Mouse (Mus musculus) ES-Bruce4 (cell line): ENCODE data around the gene Fryl. TPM values are rescaled to one million over a fixed set of nuclear protein-coding genes. Genes with fewer than 3 reads are reported as not detected.

Experiments used
- H3K27ac ChIP-seq: 2 replicates; pipeline ENCODE4 v1.5.1; 2012; ENCODE audit warnings: low read length, inconsistent platforms; ENCODE audit not compliant: insufficient read depth
- H3K27me3 ChIP-seq: 2 replicates; pipeline ENCODE4 v1.6.1; 2012; ENCODE audit warnings: mild to moderate bottlenecking, low read length, inconsistent platforms; ENCODE audit not compliant: control insufficient read depth, poor library complexity, insufficient read depth, severe bottlenecking
- H3K36me3 ChIP-seq: 2 replicates; pipeline ENCODE4 v1.6.1; 2012; ENCODE audit warnings: inconsistent platforms, mild to moderate bottlenecking, low read length, moderate library complexity; ENCODE audit not compliant: control insufficient read depth, poor library complexity, insufficient read depth, severe bottlenecking
- H3K4me1 ChIP-seq: one replicate; pipeline ENCODE4 v1.8.1; 2011; ENCODE audit warnings: low read length; ENCODE audit not compliant: control insufficient read depth, insufficient read depth
- H3K4me3 ChIP-seq: 2 replicates; pipeline ENCODE4 v1.5.1; 2011; ENCODE audit warnings: low read depth, mild to moderate bottlenecking, low read length
- H3K9ac ChIP-seq: 2 replicates; pipeline ENCODE4 v1.6.1; 2012; ENCODE audit warnings: low read depth, mild to moderate bottlenecking, inconsistent platforms; ENCODE audit not compliant: poor library complexity, severe bottlenecking
- H3K9me3 ChIP-seq: replicated peaks from 2 replicates; pipeline ENCODE4 v1.6.1; 2012; ENCODE audit warnings: mild to moderate bottlenecking, low read length, inconsistent platforms; ENCODE audit not compliant: control insufficient read depth, poor library complexity, insufficient read depth, severe bottlenecking
- CTCF ChIP-seq: IDR thresholded peaks from one replicate; pipeline ENCODE4 v1.8.1; 2011; ENCODE audit warnings: low read depth, low read length
- EP300 ChIP-seq: IDR thresholded peaks from 2 replicates; pipeline ENCODE4 v1.6.1; 2011; ENCODE audit warnings: low read depth, low read length; ENCODE audit not compliant: insufficient read depth
- POLR2A ChIP-seq: IDR thresholded peaks from one replicate; pipeline ENCODE4 v1.8.1; 2011; ENCODE audit warnings: low read length; ENCODE audit not compliant: insufficient read depth
- polyA plus RNA-seq: library from polyadenylated mRNA; stranded (reverse); fragments of >200 nt; gene quantifications from 2 replicates; pipeline ENCODE4 v1.2.4, GENCODE M21; 2011; ENCODE audit warnings: low read depth; ENCODE audit not compliant: missing spikeins, insufficient read depth, insufficient read length

The Fryl gene
- polyA plus RNA-seq, 1 experiment, result 94.8 TPM

- H3K9ac ChIP-seq, result no peak overlapping the region
- no peak overlapping the region for H3K27ac ChIP-seq
- TF ChIP-seq EP300 (no peak), POLR2A (no peak), CTCF (no peak)
- H3K36me3 ChIP-seq, result no peaks in the 10 kb centered on the region
- peaks cover 3% of the 10 kb centered on the region for H3K4me1 ChIP-seq
- H3K27me3 ChIP-seq, result no peaks in the 10 kb centered on the region
- H3K9me3 ChIP-seq, result no peaks in the 10 kb centered on the region
- no peak overlapping the region for H3K4me3 ChIP-seq
These were observed 64.7 kb downstream of the Fryl start for GRCm38 (mm10) chr5:73191765-73192164.

GRCm38 (mm10) chr5:73190164-73190563 lies 66.3 kb downstream of the Fryl start:
- no peaks in the 10 kb centered on the region for H3K9me3 ChIP-seq
- H3K9ac ChIP-seq, result no peak overlapping the region
- H3K27ac ChIP-seq, result peak overlapping the region; percentile 13
- H3K4me1 ChIP-seq, result peaks cover 3% of the 10 kb centered on the region
- TF ChIP-seq EP300 (no peak), CTCF (no peak), POLR2A (no peak)
- H3K36me3 ChIP-seq, result no peaks in the 10 kb centered on the region
- no peak overlapping the region for H3K4me3 ChIP-seq
- H3K27me3 ChIP-seq, result no peaks in the 10 kb centered on the region

- H3K27ac ChIP-seq, result peak overlapping the region; percentile 13
- no peak for TF ChIP-seq CTCF
- no peak for TF ChIP-seq POLR2A
- peak; percentile 11; the same call in 1 of the 2 replicates for TF ChIP-seq EP300
- no peaks in the 10 kb centered on the region for H3K27me3 ChIP-seq
- no peaks in the 10 kb centered on the region for H3K9me3 ChIP-seq
- no peak overlapping the region for H3K4me3 ChIP-seq
- no peaks in the 10 kb centered on the region for H3K36me3 ChIP-seq
- H3K4me1 ChIP-seq, result peaks cover 3% of the 10 kb centered on the region
- no peak overlapping the region for H3K9ac ChIP-seq
These were observed 66.8 kb downstream of the Fryl start for GRCm38 (mm10) chr5:73189443-73190160.

- no peaks in the 10 kb centered on the region for H3K27me3 ChIP-seq
- TF ChIP-seq POLR2A (no peak), EP300 (peak; percentile 62; the same call in 1 of the 2 replicates)
- H3K36me3 ChIP-seq, result no peaks in the 10 kb centered on the region
- no peak overlapping the region for H3K27ac ChIP-seq
- no peak overlapping the region for H3K9ac ChIP-seq
- no peaks in the 10 kb centered on the region for H3K9me3 ChIP-seq
- H3K4me3 ChIP-seq, result no peak overlapping the region
- peaks cover 3% of the 10 kb centered on the region for H3K4me1 ChIP-seq
These were observed 67.8 kb downstream of the Fryl start for GRCm38 (mm10) chr5:73188576-73188975.

GRCm38 (mm10) chr5:73188164-73188563 lies 68.3 kb downstream of the Fryl start:
- H3K4me3 ChIP-seq, result no peak overlapping the region
- no peaks in the 10 kb centered on the region for H3K9me3 ChIP-seq
- H3K27me3 ChIP-seq, result no peaks in the 10 kb centered on the region
- H3K9ac ChIP-seq, result no peak overlapping the region
- TF ChIP-seq POLR2A, result no peak
- TF ChIP-seq EP300, result no peak
- no peak for TF ChIP-seq CTCF
- no peaks in the 10 kb centered on the region for H3K36me3 ChIP-seq
- H3K27ac ChIP-seq, result no peak overlapping the region
- peaks cover 3% of the 10 kb centered on the region for H3K4me1 ChIP-seq

- no peak overlapping the region for H3K27ac ChIP-seq
- TF ChIP-seq POLR2A, result no peak
- TF ChIP-seq EP300, result no peak
- TF ChIP-seq CTCF, result no peak
- H3K4me1 ChIP-seq, result peaks cover 3% of the 10 kb centered on the region
- no peaks in the 10 kb centered on the region for H3K36me3 ChIP-seq
- no peak overlapping the region for H3K9ac ChIP-seq
- no peak overlapping the region for H3K4me3 ChIP-seq
- H3K9me3 ChIP-seq, result no peaks in the 10 kb centered on the region
- H3K27me3 ChIP-seq, result no peaks in the 10 kb centered on the region
These were observed 69.5 kb downstream of the Fryl start for GRCm38 (mm10) chr5:73186912-73187311.
